Mouse (Mus musculus): ENCODE data around the gene Hist1h1d. TPM values are rescaled to one million over a fixed set of nuclear protein-coding genes. Genes with fewer than 3 reads are reported as not detected.
"Not testable (repeated sequence)": the region's sequence is repeated elsewhere in the genome, so short reads cannot be mapped to it uniquely, and the experiment has no call there.

Gene Hist1h1d
- total RNA-seq, 4 experiments from 2014 or later: 1.2 to 1.5 (median 1.4) TPM

- DNase-seq (ENCODE audit: low spot score): peak; percentile 88
These were observed 22.7 kb upstream of the Hist1h1d start for GRCm38 (mm10) chr13:23530181-23530900.

- peak; percentile 99 for DNase-seq (ENCODE audit: low spot score)
These were observed 21.9 kb upstream of the Hist1h1d start, which contains the start of gene Hist1h4h for GRCm38 (mm10) chr13:23530901-23531875. Gene Hist1h4h, plus strand, starts transcription at chr13:23531050.

- DNase-seq (ENCODE audit: low spot score): no peak
These were observed 20.6 kb upstream of the Hist1h1d start for GRCm38 (mm10) chr13:23532262-23533075.

GRCm38 (mm10) chr13:23533560-23534367 is 19.3 kb upstream of the Hist1h1d start, which contains the start of gene Hist1h2af:
Gene Hist1h2af, plus strand, starts transcription at chr13:23533906.
- DNase-seq (ENCODE audit: low spot score): peak; percentile 68

GRCm38 (mm10) chr13:23534368-23535131 is 18.5 kb upstream of the Hist1h1d start:
- DNase-seq (ENCODE audit: low spot score): no peak

GRCm38 (mm10) chr13:23535137-23536075 is 17.7 kb upstream of the Hist1h1d start, which contains the start of gene Hist1h3g:
Gene Hist1h3g, plus strand, starts transcription at chr13:23535422.
- DNase-seq (ENCODE audit: low spot score): peak; percentile 87

- no peak for DNase-seq (ENCODE audit: low spot score)
These were observed 16.8 kb upstream of the Hist1h1d start for GRCm38 (mm10) chr13:23536076-23536822.

GRCm38 (mm10) chr13:23537006-23537710 is 15.9 kb upstream of the Hist1h1d start:
- DNase-seq (ENCODE audit: low spot score): no peak

- no peak for DNase-seq (ENCODE audit: low spot score)
These were observed 14.8 kb upstream of the Hist1h1d start for GRCm38 (mm10) chr13:23538249-23538648.

- DNase-seq (ENCODE audit: low spot score): not testable (repeated sequence)
These were observed 13.2 kb upstream of the Hist1h1d start for GRCm38 (mm10) chr13:23539821-23540220.

GRCm38 (mm10) chr13:23541497-23541896 is 11.6 kb upstream of the Hist1h1d start:
- no peak for DNase-seq (ENCODE audit: low spot score)

- DNase-seq (ENCODE audit: low spot score): not testable (repeated sequence)
These were observed 10.7 kb upstream of the Hist1h1d start for GRCm38 (mm10) chr13:23542225-23542980.

- DNase-seq (ENCODE audit: low spot score): peak; percentile 92
These were observed 10.0 kb upstream of the Hist1h1d start, which contains the start of gene Hist1h2bh for GRCm38 (mm10) chr13:23542999-23543607. Gene Hist1h2bh, minus strand, starts transcription at chr13:23543392.

GRCm38 (mm10) chr13:23543965-23544786 is 8.9 kb upstream of the Hist1h1d start, which contains the start of gene Hist1h3f:
Gene Hist1h3f, plus strand, starts transcription at chr13:23544052.
- DNase-seq (ENCODE audit: low spot score): peak; percentile 96

GRCm38 (mm10) chr13:23544787-23545120 is 8.3 kb upstream of the Hist1h1d start:
- not testable (repeated sequence) for DNase-seq (ENCODE audit: low spot score)
